Mouse (Mus musculus) forebrain, embryonic 12.5 days (tissue): ENCODE data around the gene Samd9l. TPM values are rescaled to one million over a fixed set of nuclear protein-coding genes. Genes with fewer than 3 reads are reported as not detected.
"Not testable (repeated sequence)": the region's sequence is repeated elsewhere in the genome, so short reads cannot be mapped to it uniquely, and the experiment has no call there.

Experiments
- ATAC-seq: fragments of 200-750 bp; cut with Nextera tagmentation; 2 replicates; pipeline ENCODE4 v1.8.0; 2017; ENCODE audit warnings: moderate TSS enrichment; ENCODE audit not compliant: low FRiP score
- H3K27ac ChIP-seq: fragments of 300-500 bp; sonication (generic); 2 replicates; pipeline ENCODE4 v1.5.1; 2016; ENCODE audit warnings: mild to moderate bottlenecking
- H3K27me3 ChIP-seq: fragments of 300-500 bp; sonication (generic); 2 replicates; pipeline ENCODE4 v1.6.1; 2016; ENCODE audit warnings: mild to moderate bottlenecking
- H3K36me3 ChIP-seq: fragments of 300-500 bp; sonication (generic); replicated peaks from 2 replicates; pipeline ENCODE4 v1.6.1; 2016; ENCODE audit warnings: mild to moderate bottlenecking
- H3K4me1 ChIP-seq: fragments of 300-500 bp; sonication (generic); 2 replicates; pipeline ENCODE4 v1.6.1; 2016
- H3K4me2 ChIP-seq: fragments of 300-500 bp; sonication (generic); 2 replicates; pipeline ENCODE4 v1.6.1; 2016; ENCODE audit warnings: mild to moderate bottlenecking, moderate library complexity
- H3K4me3 ChIP-seq: fragments of 300-500 bp; sonication (generic); replicated peaks from 2 replicates; pipeline ENCODE4 v1.5.1; 2016; ENCODE audit warnings: mild to moderate bottlenecking
- H3K9ac ChIP-seq: fragments of 300-500 bp; sonication (generic); 2 replicates; pipeline ENCODE4 v1.6.1; 2016; ENCODE audit warnings: mild to moderate bottlenecking
- H3K9me3 ChIP-seq: fragments of 300-500 bp; sonication (generic); 2 replicates; pipeline ENCODE4 v1.6.1; 2016
- WGBS: fragments of 180-500 bp; shearing (Covaris S2); methylation state at CpG from one replicate; pipeline ENCODE4 v1.1.7; 2016; 5-methylcytosine and 5-hydroxymethylcytosine counted together
- polyA plus RNA-seq: library from polyadenylated mRNA; unstranded; fragments of >200 nt; fragmentation: Nextera tagmentation; extraction: Ambion mirVana; gene quantifications from 2 replicates; pipeline ENCODE4 v1.2.1, GENCODE M21; 2016

Gene Samd9l
- polyA plus RNA-seq, 1 experiment from 2014 or later: 0.66 TPM

- not testable (repeated sequence) for H3K36me3 ChIP-seq, H3K9me3 ChIP-seq, H3K27ac ChIP-seq, H3K27me3 ChIP-seq, H3K9ac ChIP-seq, ATAC-seq, H3K4me2 ChIP-seq, H3K4me1 ChIP-seq, H3K4me3 ChIP-seq
These were observed 14.6 kb downstream of the Samd9l start for GRCm38 (mm10) chr6:3384816-3385215.

GRCm38 (mm10) chr6:3384115-3384791 lies 15.1 kb downstream of the Samd9l start:
- H3K36me3 ChIP-seq, H3K9me3 ChIP-seq, H3K4me3 ChIP-seq, ATAC-seq, H3K27ac ChIP-seq, H3K4me1 ChIP-seq, H3K4me2 ChIP-seq, H3K27me3 ChIP-seq, H3K9ac ChIP-seq: not testable (repeated sequence)
- 69% methylated on average over 1 of the region's 4 CpGs for WGBS

GRCm38 (mm10) chr6:3379146-3379545 lies 20.2 kb downstream of the Samd9l start:
- Histone ChIP-seq H3K4me1 (no peaks in the 10 kb centered on the region), H3K27me3 (no peaks in the 10 kb centered on the region), H3K4me3 (no peak overlapping the region), H3K36me3 (no peaks in the 10 kb centered on the region), H3K4me2 (no peak overlapping the region), H3K9me3 (no peaks in the 10 kb centered on the region), H3K9ac (no peak overlapping the region), H3K27ac (no peak overlapping the region)
- 79% methylated on average over 2 of the region's 2 CpGs for WGBS
- no peak for ATAC-seq

GRCm38 (mm10) chr6:3376687-3377086 lies 22.7 kb downstream of the Samd9l start:
- H3K9ac ChIP-seq: no peak overlapping the region
- H3K9me3 ChIP-seq: no peaks in the 10 kb centered on the region
- no peaks in the 10 kb centered on the region for H3K4me1 ChIP-seq
- H3K4me3 ChIP-seq: no peak overlapping the region
- no peak for ATAC-seq
- H3K27ac ChIP-seq: no peak overlapping the region
- H3K36me3 ChIP-seq: no peaks in the 10 kb centered on the region
- 83% methylated on average over 5 of the region's 5 CpGs for WGBS
- H3K27me3 ChIP-seq: no peaks in the 10 kb centered on the region
- no peak overlapping the region for H3K4me2 ChIP-seq

GRCm38 (mm10) chr6:3369527-3369926 lies 29.8 kb downstream of the Samd9l start:
- H3K27ac ChIP-seq: no peak overlapping the region
- H3K27me3 ChIP-seq: no peaks in the 10 kb centered on the region
- H3K4me2 ChIP-seq: no peak overlapping the region
- 0 out of 2 replicates have a peak, but pooled peaks cover 7% of the 10 kb centered on the region for H3K9me3 ChIP-seq
- no peak overlapping the region for H3K4me3 ChIP-seq
- ATAC-seq: no peak
- 78% methylated on average over 8 of the region's 8 CpGs for WGBS
- no peak overlapping the region for H3K9ac ChIP-seq
- no peaks in the 10 kb centered on the region for H3K36me3 ChIP-seq
- no peaks in the 10 kb centered on the region for H3K4me1 ChIP-seq

- not testable (repeated sequence) for H3K36me3 ChIP-seq, H3K4me3 ChIP-seq, H3K9me3 ChIP-seq, H3K4me2 ChIP-seq, H3K27me3 ChIP-seq, H3K4me1 ChIP-seq, H3K9ac ChIP-seq, ATAC-seq, H3K27ac ChIP-seq
- 77% methylated on average over 1 of the region's 1 CpGs for WGBS
These were observed 33.8 kb downstream of the Samd9l start for GRCm38 (mm10) chr6:3365609-3366008.

GRCm38 (mm10) chr6:3345924-3346597 lies 53.3 kb downstream of the Samd9l start:
- H3K9me3 ChIP-seq, H3K4me3 ChIP-seq, H3K27me3 ChIP-seq, H3K4me1 ChIP-seq, H3K9ac ChIP-seq, H3K36me3 ChIP-seq, H3K27ac ChIP-seq, H3K4me2 ChIP-seq, ATAC-seq: not testable (repeated sequence)
- 17% methylated on average over 1 of the region's 1 CpGs for WGBS

GRCm38 (mm10) chr6:3345043-3345639 lies 54.2 kb downstream of the Samd9l start:
- H3K27me3 ChIP-seq, H3K27ac ChIP-seq, H3K9ac ChIP-seq, ATAC-seq, H3K4me3 ChIP-seq, H3K9me3 ChIP-seq, H3K36me3 ChIP-seq, H3K4me1 ChIP-seq, H3K4me2 ChIP-seq: not testable (repeated sequence)
- no CpG with 5 or more reads among the region's 4 CpGs for WGBS

- WGBS: 82% methylated on average over 1 of the region's 1 CpGs
- not testable (repeated sequence) for ATAC-seq, H3K27ac ChIP-seq, H3K4me1 ChIP-seq, H3K4me3 ChIP-seq, H3K36me3 ChIP-seq, H3K4me2 ChIP-seq, H3K27me3 ChIP-seq, H3K9me3 ChIP-seq, H3K9ac ChIP-seq
These were observed 55.6 kb downstream of the Samd9l start for GRCm38 (mm10) chr6:3343603-3344247.

GRCm38 (mm10) chr6:3341479-3341878 lies 57.9 kb downstream of the Samd9l start:
- Histone ChIP-seq H3K27me3 (no peaks in the 10 kb centered on the region), H3K4me1 (no peaks in the 10 kb centered on the region), H3K9me3 (no peaks in the 10 kb centered on the region), H3K4me2 (peak overlapping the region; percentile 39; the same call in 1 of the 2 replicates), H3K36me3 (no peaks in the 10 kb centered on the region), H3K4me3 (no peak overlapping the region), H3K9ac (no peak overlapping the region), H3K27ac (no peak overlapping the region)
- WGBS: 47% methylated on average over 5 of the region's 5 CpGs
- ATAC-seq: no peak

- H3K27ac ChIP-seq, H3K9me3 ChIP-seq, H3K4me1 ChIP-seq, H3K27me3 ChIP-seq, H3K36me3 ChIP-seq, H3K9ac ChIP-seq, ATAC-seq: not testable (repeated sequence)
- Histone ChIP-seq H3K4me2 (peak overlapping the region; percentile 39), H3K4me3 (peak overlapping the region; percentile 17)
- 16% methylated on average over 10 of the region's 10 CpGs for WGBS
These were observed 58.4 kb downstream of the Samd9l start for GRCm38 (mm10) chr6:3340928-3341327.

GRCm38 (mm10) chr6:3339131-3339530 lies 60.2 kb downstream of the Samd9l start:
- not testable (repeated sequence) for H3K4me1 ChIP-seq, ATAC-seq, H3K4me2 ChIP-seq, H3K9ac ChIP-seq, H3K36me3 ChIP-seq, H3K4me3 ChIP-seq, H3K9me3 ChIP-seq, H3K27ac ChIP-seq, H3K27me3 ChIP-seq
- WGBS: 73% methylated on average over 6 of the region's 6 CpGs
